Mouse (Mus musculus) limb, embryonic 11.5 days (tissue): ENCODE results near the gene Mov10. TPM values are rescaled to one million over a fixed set of nuclear protein-coding genes. Genes with fewer than 3 reads are reported as not detected.

Experiments
- ATAC-seq: fragments of 200-750 bp; cut with Nextera tagmentation; 2 replicates; pipeline ENCODE4 v1.8.0; 2017; ENCODE audit warnings: low read depth; ENCODE audit not compliant: insufficient number of reproducible peaks, low FRiP score, low TSS enrichment
- DNase-seq: peaks from one replicate; pipeline ENCODE4 v3.0.0-alpha.2; 2015; ENCODE audit warnings: low spot score
- H3K27ac ChIP-seq: fragments of 300-500 bp; sonication (generic); replicated peaks from 2 replicates; pipeline ENCODE4 v1.5.1; 2014; ENCODE audit warnings: low read depth, mild to moderate bottlenecking, low read length
- H3K27me3 ChIP-seq: fragments of 300-500 bp; sonication (generic); 2 replicates; pipeline ENCODE4 v1.6.1; 2014; ENCODE audit warnings: mild to moderate bottlenecking, low read length, mixed read lengths; ENCODE audit not compliant: control insufficient read depth, insufficient read depth
- H3K36me3 ChIP-seq: fragments of 300-500 bp; sonication (generic); 2 replicates; pipeline ENCODE4 v1.6.1; 2014; ENCODE audit warnings: mild to moderate bottlenecking, low read length, moderate library complexity, mixed read lengths; ENCODE audit not compliant: control insufficient read depth, insufficient read depth
- H3K4me1 ChIP-seq: fragments of 300-500 bp; sonication (generic); 2 replicates; pipeline ENCODE4 v1.6.1; 2014; ENCODE audit warnings: low read length, mixed read lengths; ENCODE audit not compliant: control insufficient read depth, insufficient read depth
- H3K4me2 ChIP-seq: fragments of 300-500 bp; sonication (generic); 2 replicates; pipeline ENCODE4 v1.6.1; 2014; ENCODE audit warnings: low read depth, mild to moderate bottlenecking, moderate library complexity; ENCODE audit not compliant: severe bottlenecking
- H3K4me3 ChIP-seq: fragments of 300-500 bp; sonication (generic); 2 replicates; pipeline ENCODE4 v1.5.1; 2014; ENCODE audit warnings: low read depth, low read length
- H3K9ac ChIP-seq: fragments of 300-500 bp; sonication (generic); 2 replicates; pipeline ENCODE4 v1.6.1; 2014; ENCODE audit warnings: mild to moderate bottlenecking, low read length
- H3K9me3 ChIP-seq: fragments of 300-500 bp; sonication (generic); 2 replicates; pipeline ENCODE4 v1.6.1; 2016; ENCODE audit warnings: low read length; ENCODE audit not compliant: control insufficient read depth
- WGBS: fragments of 180-500 bp; shearing (Covaris S2); extraction: QIAGEN DNeasy Blood & Tissue Kit; methylation state at CpG from one replicate; pipeline ENCODE4 v1.1.7; 2014; 5-methylcytosine and 5-hydroxymethylcytosine counted together
- polyA plus RNA-seq: library from polyadenylated mRNA; unstranded; fragments of >200 nt; fragmentation: Nextera tagmentation; extraction: Ambion mirVana; gene quantifications from 2 replicates; pipeline ENCODE4 v1.2.1, GENCODE M21; 2014

The Mov10 gene
- polyA plus RNA-seq, 1 experiment from 2014 or later: 61.4 TPM

- DNase-seq (no peak), ATAC-seq (0 out of 2 replicates have a peak, but pooled peaks have one; percentile 8)
- Histone ChIP-seq H3K36me3 (no peaks in the 10 kb centered on the region), H3K4me1 (peaks cover 11% of the 10 kb centered on the region), H3K4me3 (peak within 1 kb of the TSS; percentile 50), H3K4me2 (peak within 1 kb of the TSS; percentile 95), H3K27me3 (peaks cover 63% of the 10 kb centered on the region), H3K9ac (peak within 1 kb of the TSS; percentile 36; the same call in 1 of the 2 replicates), H3K9me3 (no peaks in the 10 kb centered on the region), H3K27ac (no peak within 1 kb of the TSS)
- under 1% methylated on average over 26 of the region's 26 CpGs for WGBS
Observed at GRCm38 (mm10) chr3:104781471-104781903, 36.9 kb downstream of the Mov10 start, which contains the start of gene Fam19a3. Gene Fam19a3 (minus strand): TSS chr3:104781840.

- Histone ChIP-seq H3K9me3 (no peaks in the 10 kb centered on the region), H3K27ac (no peak within 1 kb of the TSS), H3K4me1 (peaks cover 11% of the 10 kb centered on the region), H3K36me3 (no peaks in the 10 kb centered on the region), H3K4me2 (peak within 1 kb of the TSS; percentile 95), H3K4me3 (peak within 1 kb of the TSS; percentile 50), H3K27me3 (peaks cover 64% of the 10 kb centered on the region), H3K9ac (peak within 1 kb of the TSS; percentile 36; the same call in 1 of the 2 replicates)
- DNase-seq (peak; percentile 83), ATAC-seq (no peak)
- under 1% methylated on average over 53 of the region's 56 CpGs for WGBS
Observed at GRCm38 (mm10) chr3:104780561-104781420, 37.6 kb downstream of the Mov10 start, which contains the start of gene Ppm1j. Gene Ppm1j (plus strand): TSS chr3:104781056.

- no peak overlapping the region for H3K4me3 ChIP-seq
Observed at GRCm38 (mm10) chr3:104779949-104780348, 38.4 kb downstream of the Mov10 start.

GRCm38 (mm10) chr3:104777342-104777741, 41.0 kb downstream of the Mov10 start:
- peaks cover 15% of the 10 kb centered on the region for H3K4me1 ChIP-seq
- peak overlapping the region; percentile 45 for H3K9ac ChIP-seq
- peak overlapping the region; percentile 34 for H3K4me3 ChIP-seq
- ATAC-seq (no peak), DNase-seq (peak; percentile 80)
- H3K9me3 ChIP-seq: no peaks in the 10 kb centered on the region
- WGBS: 2% methylated on average over 20 of the region's 20 CpGs
- H3K4me2 ChIP-seq: peak overlapping the region; percentile 69
- H3K27ac ChIP-seq: no peak overlapping the region
- peaks cover 48% of the 10 kb centered on the region for H3K27me3 ChIP-seq
- no peaks in the 10 kb centered on the region for H3K36me3 ChIP-seq

More at GRCm38 (mm10) chr3:104779949-104780348, 38.4 kb downstream of the Mov10 start:
- H3K4me2 ChIP-seq: no peak overlapping the region
- WGBS: 0% methylated on average over 7 of the region's 7 CpGs
- ATAC-seq (no peak), DNase-seq (peak; percentile 86)
- H3K27me3 ChIP-seq: peaks cover 64% of the 10 kb centered on the region
- peaks cover 11% of the 10 kb centered on the region for H3K4me1 ChIP-seq
- H3K9me3 ChIP-seq: no peaks in the 10 kb centered on the region
- no peak overlapping the region for H3K27ac ChIP-seq
- no peaks in the 10 kb centered on the region for H3K36me3 ChIP-seq
- no peak overlapping the region for H3K9ac ChIP-seq

GRCm38 (mm10) chr3:104773301-104773700, 45.1 kb downstream of the Mov10 start:
- no peak for DNase-seq
- H3K27me3 ChIP-seq: peaks cover 16% of the 10 kb centered on the region
- H3K27ac ChIP-seq: no peak overlapping the region; the same call in 1 of the 2 replicates
- 75% methylated on average over 7 of the region's 7 CpGs for WGBS
- H3K4me1 ChIP-seq: peaks cover 24% of the 10 kb centered on the region
- H3K4me2 ChIP-seq: no peak overlapping the region
- H3K9me3 ChIP-seq: no peaks in the 10 kb centered on the region
- no peak overlapping the region for H3K4me3 ChIP-seq
- no peaks in the 10 kb centered on the region for H3K36me3 ChIP-seq
- ATAC-seq: no peak
- no peak overlapping the region for H3K9ac ChIP-seq

GRCm38 (mm10) chr3:104771460-104771859, 46.9 kb downstream of the Mov10 start:
- H3K9ac ChIP-seq: no peak overlapping the region
- no peak overlapping the region for H3K4me3 ChIP-seq
- H3K36me3 ChIP-seq: no peaks in the 10 kb centered on the region
- H3K27me3 ChIP-seq: peaks cover under 1% of the 10 kb centered on the region
- H3K4me1 ChIP-seq: peaks cover 20% of the 10 kb centered on the region
- no peak overlapping the region; the same call in 1 of the 2 replicates for H3K27ac ChIP-seq
- ATAC-seq: no peak
- no peak for DNase-seq
- H3K9me3 ChIP-seq: no peaks in the 10 kb centered on the region
- H3K4me2 ChIP-seq: no peak overlapping the region
- WGBS: 26% methylated on average over 6 of the region's 6 CpGs

GRCm38 (mm10) chr3:104770918-104771317, 47.4 kb downstream of the Mov10 start:
- ATAC-seq (peak; percentile 67), DNase-seq (peak; percentile 68)
- H3K4me1 ChIP-seq: peaks cover 20% of the 10 kb centered on the region
- H3K9me3 ChIP-seq: no peaks in the 10 kb centered on the region
- H3K27me3 ChIP-seq: no peaks in the 10 kb centered on the region
- H3K4me2 ChIP-seq: no peak overlapping the region
- H3K9ac ChIP-seq: no peak overlapping the region
- no peak overlapping the region for H3K4me3 ChIP-seq
- 25% methylated on average over 3 of the region's 3 CpGs for WGBS
- no peaks in the 10 kb centered on the region for H3K36me3 ChIP-seq
- peak overlapping the region; percentile 66; the same call in 1 of the 2 replicates for H3K27ac ChIP-seq

- no peaks in the 10 kb centered on the region for H3K9me3 ChIP-seq
- peak overlapping the region; percentile 66; the same call in 1 of the 2 replicates for H3K27ac ChIP-seq
- H3K36me3 ChIP-seq: no peaks in the 10 kb centered on the region
- H3K9ac ChIP-seq: no peak overlapping the region
- no peak overlapping the region for H3K4me3 ChIP-seq
- peak; percentile 65 for DNase-seq
- ATAC-seq: no peak
- no peak overlapping the region for H3K4me2 ChIP-seq
- 61% methylated on average over 10 of the region's 10 CpGs for WGBS
- peaks cover 20% of the 10 kb centered on the region for H3K4me1 ChIP-seq
- H3K27me3 ChIP-seq: no peaks in the 10 kb centered on the region
Observed at GRCm38 (mm10) chr3:104770035-104770434, 48.3 kb downstream of the Mov10 start.
